Mouse (Mus musculus): Measurements from ENCODE around the gene BC028528. TPM values are rescaled to one million over a fixed set of nuclear protein-coding genes. Genes with fewer than 3 reads are reported as not detected.

Gene BC028528
- polyA plus RNA-seq, 1 experiment from 2014 or later: 24.0 TPM

- H3K9me3 ChIP-seq (replicated peaks; ENCODE audit: low read length): no peaks in the 10 kb centered on the region
- H3K36me3 ChIP-seq (ENCODE audit: insufficient read depth, low read length): peaks cover 22% of the 10 kb centered on the region
- ATAC-seq (replicated peaks; ENCODE audit: low FRiP score, low read depth) (no peak), DNase-seq (ENCODE audit: low spot score) (peak; percentile 23)
- WGBS: 47% methylated on average over 1 of the region's 1 CpGs
- no peaks in the 10 kb centered on the region for H3K27me3 ChIP-seq (ENCODE audit: insufficient read depth, low read length)
- H3K4me3 ChIP-seq (replicated peaks; ENCODE audit: low read depth, low read length): no peak overlapping the region
- no peak overlapping the region for H3K27ac ChIP-seq
- no peak overlapping the region for H3K9ac ChIP-seq (ENCODE audit: low read depth, low read length)
- H3K4me2 ChIP-seq (ENCODE audit: low read length): no peak overlapping the region
- TF ChIP-seq CTCF (IDR thresholded peaks at IDR 0.05; ENCODE audit: low read depth): peak; percentile 7; the same call in 1 of the 2 replicates
- H3K4me1 ChIP-seq (replicated peaks; ENCODE audit: insufficient read depth, low read length): peaks cover 4% of the 10 kb centered on the region
These were observed 40.4 kb upstream of the BC028528 start for GRCm38 (mm10) chr3:95932157-95932556.

GRCm38 (mm10) chr3:95931471-95931870 is 39.7 kb upstream of the BC028528 start:
- Histone ChIP-seq H3K4me3 (replicated peaks; ENCODE audit: low read depth, low read length) (no peak overlapping the region), H3K27me3 (ENCODE audit: insufficient read depth, low read length) (no peaks in the 10 kb centered on the region), H3K36me3 (ENCODE audit: insufficient read depth, low read length) (peaks cover 15% of the 10 kb centered on the region), H3K4me1 (replicated peaks; ENCODE audit: insufficient read depth, low read length) (peaks cover 4% of the 10 kb centered on the region), H3K9me3 (replicated peaks; ENCODE audit: low read length) (no peaks in the 10 kb centered on the region), H3K27ac (no peak overlapping the region), H3K9ac (ENCODE audit: low read depth, low read length) (no peak overlapping the region), H3K4me2 (ENCODE audit: low read length) (no peak overlapping the region)
- no peak for TF ChIP-seq CTCF (IDR thresholded peaks at IDR 0.05; ENCODE audit: low read depth)
- DNase-seq (ENCODE audit: low spot score) (no peak), ATAC-seq (replicated peaks; ENCODE audit: low FRiP score, low read depth) (no peak)
- WGBS: 86% methylated on average over 1 of the region's 1 CpGs

GRCm38 (mm10) chr3:95930471-95930789 is 38.6 kb upstream of the BC028528 start:
- Histone ChIP-seq H3K4me3 (replicated peaks; ENCODE audit: low read depth, low read length) (peak overlapping the region; percentile 90), H3K36me3 (ENCODE audit: insufficient read depth, low read length) (peaks cover 15% of the 10 kb centered on the region), H3K27ac (peak overlapping the region; percentile 88; the same call in 1 of the 2 replicates), H3K9ac (ENCODE audit: low read depth, low read length) (peak overlapping the region; percentile 89), H3K4me2 (ENCODE audit: low read length) (peak overlapping the region; percentile 66), H3K4me1 (replicated peaks; ENCODE audit: insufficient read depth, low read length) (peaks cover 4% of the 10 kb centered on the region), H3K27me3 (ENCODE audit: insufficient read depth, low read length) (no peaks in the 10 kb centered on the region), H3K9me3 (replicated peaks; ENCODE audit: low read length) (no peaks in the 10 kb centered on the region)
- no peak for TF ChIP-seq CTCF (IDR thresholded peaks at IDR 0.05; ENCODE audit: low read depth)
- ATAC-seq (replicated peaks; ENCODE audit: low FRiP score, low read depth) (no peak), DNase-seq (ENCODE audit: low spot score) (peak; percentile 28)
- WGBS: 0% methylated on average over 5 of the region's 5 CpGs

GRCm38 (mm10) chr3:95929581-95930470 is 38.0 kb upstream of the BC028528 start:
- DNase-seq (ENCODE audit: low spot score) (peak; percentile 71), ATAC-seq (replicated peaks; ENCODE audit: low FRiP score, low read depth) (peak; percentile 16; the same call in 1 of the 2 replicates)
- H3K27me3 ChIP-seq (ENCODE audit: insufficient read depth, low read length): no peaks in the 10 kb centered on the region
- H3K9ac ChIP-seq (ENCODE audit: low read depth, low read length): peak overlapping the region; percentile 89
- no peaks in the 10 kb centered on the region for H3K9me3 ChIP-seq (replicated peaks; ENCODE audit: low read length)
- H3K4me1 ChIP-seq (replicated peaks; ENCODE audit: insufficient read depth, low read length): peaks cover 4% of the 10 kb centered on the region
- H3K36me3 ChIP-seq (ENCODE audit: insufficient read depth, low read length): peaks cover 10% of the 10 kb centered on the region
- WGBS: under 1% methylated on average over 96 of the region's 105 CpGs
- peak overlapping the region; percentile 90 for H3K4me3 ChIP-seq (replicated peaks; ENCODE audit: low read depth, low read length)
- peak overlapping the region; percentile 66 for H3K4me2 ChIP-seq (ENCODE audit: low read length)
- no peak for TF ChIP-seq CTCF (IDR thresholded peaks at IDR 0.05; ENCODE audit: low read depth)
- peak overlapping the region; percentile 88 for H3K27ac ChIP-seq

- Histone ChIP-seq H3K4me3 (replicated peaks; ENCODE audit: low read depth, low read length) (peak within 1 kb of the TSS; percentile 90), H3K27ac (peak within 1 kb of the TSS; percentile 88), H3K27me3 (ENCODE audit: insufficient read depth, low read length) (no peaks in the 10 kb centered on the region), H3K4me1 (replicated peaks; ENCODE audit: insufficient read depth, low read length) (peaks cover 4% of the 10 kb centered on the region), H3K4me2 (ENCODE audit: low read length) (peak within 1 kb of the TSS; percentile 66), H3K9ac (ENCODE audit: low read depth, low read length) (peak within 1 kb of the TSS; percentile 89), H3K36me3 (ENCODE audit: insufficient read depth, low read length) (peaks cover 1% of the 10 kb centered on the region; the same call in 1 of the 2 replicates), H3K9me3 (replicated peaks; ENCODE audit: low read length) (no peaks in the 10 kb centered on the region)
- under 1% methylated on average over 48 of the region's 49 CpGs for WGBS
- no peak for TF ChIP-seq CTCF (IDR thresholded peaks at IDR 0.05; ENCODE audit: low read depth)
- ATAC-seq (replicated peaks; ENCODE audit: low FRiP score, low read depth) (peak; percentile 100), DNase-seq (ENCODE audit: low spot score) (peak; percentile 100)
These were observed 37.1 kb upstream of the BC028528 start, which contains the start of gene Anp32e for GRCm38 (mm10) chr3:95928658-95929503. Gene Anp32e (plus strand): TSS chr3:95929246.

- DNase-seq (ENCODE audit: low spot score) (no peak), ATAC-seq (replicated peaks; ENCODE audit: low FRiP score, low read depth) (no peak)
- Histone ChIP-seq H3K36me3 (ENCODE audit: insufficient read depth, low read length) (no peaks in the 10 kb centered on the region), H3K27me3 (ENCODE audit: insufficient read depth, low read length) (no peaks in the 10 kb centered on the region), H3K4me1 (replicated peaks; ENCODE audit: insufficient read depth, low read length) (peaks cover 4% of the 10 kb centered on the region), H3K4me2 (ENCODE audit: low read length) (peak overlapping the region; percentile 56), H3K4me3 (replicated peaks; ENCODE audit: low read depth, low read length) (peak overlapping the region; percentile 29), H3K27ac (0 out of 2 replicates have a peak overlapping the region, but pooled peaks have one; percentile 8), H3K9ac (ENCODE audit: low read depth, low read length) (peak overlapping the region; percentile 43), H3K9me3 (replicated peaks; ENCODE audit: low read length) (no peaks in the 10 kb centered on the region)
- 48% methylated on average over 6 of the region's 6 CpGs for WGBS
- TF ChIP-seq CTCF (IDR thresholded peaks at IDR 0.05; ENCODE audit: low read depth): no peak
These were observed 36.5 kb upstream of the BC028528 start for GRCm38 (mm10) chr3:95928261-95928657.

All from kidney, postnatal 0 days (tissue).